In genomic region chr6:99604758-99605157, GRCm38 (mm10) we compare ENCODE assay signal across 8 mouse cellular contexts.
DNase-seq lines count a peak whose midpoint lies in the region; ATAC-seq and TF ChIP-seq lines count a peak whose summit lies in the region.
"Had no signal": no experiment of that assay in that cellular context is flagged by ENCODE, and none has a peak within 500 bp of the region (broad histone marks: within the 10 kb centered on the region; RNA-seq: fewer than 3 reads in every experiment).

No protein-coding gene starts in this region.

- H3K4me3 ChIP-seq in heart, postnatal 0 days (ENCODE audit: low read depth, low read length), result no peak overlapping the region
- H3K4me3 ChIP-seq in heart, embryonic 12.5 days, result no peak overlapping the region
- no peak overlapping the region for H3K4me3 ChIP-seq in midbrain, postnatal 0 days (ENCODE audit: low read depth, low read length)
- H3K4me3 ChIP-seq in midbrain, embryonic 11.5 days (ENCODE audit: low read depth, low read length), result no peak overlapping the region
- no peak overlapping the region for H3K4me3 ChIP-seq in limb, embryonic 14.5 days (replicated peaks; ENCODE audit: low read length)
- no peak overlapping the region for H3K4me3 ChIP-seq in liver, embryonic 11.5 days (ENCODE audit: low read depth, low read length)

- no peak for TF ChIP-seq EP300 in heart, postnatal 0 days (IDR thresholded peaks at IDR 0.05; ENCODE audit: low read depth)

- H3K27ac ChIP-seq in heart, postnatal 0 days (ENCODE audit: low read depth), result no peak overlapping the region
- H3K27ac ChIP-seq in heart, embryonic 12.5 days (ENCODE audit: poor library complexity, severe bottlenecking), result no peak overlapping the region
- H3K27ac ChIP-seq in midbrain, postnatal 0 days (ENCODE audit: low read depth, low read length), result no peak overlapping the region
- H3K27ac ChIP-seq in midbrain, embryonic 11.5 days (ENCODE audit: low read depth, low read length), result no peak overlapping the region
- H3K27ac ChIP-seq in limb, embryonic 14.5 days (replicated peaks; ENCODE audit: low read depth, low read length), result no peak overlapping the region
- no peak overlapping the region for H3K27ac ChIP-seq in liver, embryonic 11.5 days (ENCODE audit: low read depth, low read length)

- 35% methylated on average over 2 of the region's 2 CpGs for WGBS in heart, postnatal 0 days
- WGBS in heart, embryonic 12.5 days, result 63% methylated on average over 2 of the region's 2 CpGs
- WGBS in midbrain, postnatal 0 days, result 78% methylated on average over 2 of the region's 2 CpGs
- 86% methylated on average over 2 of the region's 2 CpGs for WGBS in midbrain, embryonic 11.5 days
- WGBS in limb, embryonic 14.5 days, result 38% methylated on average over 2 of the region's 2 CpGs
- 61% methylated on average over 2 of the region's 2 CpGs for WGBS in liver, embryonic 11.5 days

- no peak overlapping the region for H3K4me2 ChIP-seq in heart, postnatal 0 days (ENCODE audit: low read depth, low read length)
- no peak overlapping the region for H3K4me2 ChIP-seq in heart, embryonic 12.5 days
- no peak overlapping the region for H3K4me2 ChIP-seq in midbrain, postnatal 0 days (ENCODE audit: low read depth, low read length, poor library complexity, severe bottlenecking)
- no peak overlapping the region for H3K4me2 ChIP-seq in midbrain, embryonic 11.5 days
- H3K4me2 ChIP-seq in limb, embryonic 14.5 days (replicated peaks; ENCODE audit: low read depth, low read length, severe bottlenecking), result no peak overlapping the region
- no peak overlapping the region for H3K4me2 ChIP-seq in liver, embryonic 11.5 days

- no peaks in the 10 kb centered on the region for H3K9me3 ChIP-seq in heart, postnatal 0 days (replicated peaks; ENCODE audit: control insufficient read depth, low read length)
- no peaks in the 10 kb centered on the region for H3K9me3 ChIP-seq in heart, embryonic 12.5 days (replicated peaks)
- H3K9me3 ChIP-seq in midbrain, postnatal 0 days (ENCODE audit: low read length), result no peaks in the 10 kb centered on the region
- no peaks in the 10 kb centered on the region for H3K9me3 ChIP-seq in midbrain, embryonic 11.5 days (ENCODE audit: control insufficient read depth, low read length)
- no peaks in the 10 kb centered on the region for H3K9me3 ChIP-seq in limb, embryonic 14.5 days (ENCODE audit: control insufficient read depth, low read length)
- H3K9me3 ChIP-seq in liver, embryonic 11.5 days (ENCODE audit: control insufficient read depth, low read length), result no peaks in the 10 kb centered on the region

- H3K4me1 ChIP-seq in heart, postnatal 0 days (ENCODE audit: control insufficient read depth, insufficient read depth), result 0 out of 2 replicates have a peak, but pooled peaks cover 3% of the 10 kb centered on the region
- no peaks in the 10 kb centered on the region for H3K4me1 ChIP-seq in heart, embryonic 12.5 days (replicated peaks)
- no peaks in the 10 kb centered on the region for H3K4me1 ChIP-seq in midbrain, postnatal 0 days (ENCODE audit: insufficient read depth, low read length)
- peaks cover 2% of the 10 kb centered on the region for H3K4me1 ChIP-seq in midbrain, embryonic 11.5 days (ENCODE audit: control insufficient read depth, insufficient read depth, low read length)
- peaks cover 18% of the 10 kb centered on the region for H3K4me1 ChIP-seq in limb, embryonic 14.5 days (ENCODE audit: control insufficient read depth, insufficient read depth, low read length)
- H3K4me1 ChIP-seq in liver, embryonic 11.5 days (replicated peaks; ENCODE audit: control insufficient read depth, insufficient read depth, low read length), result no peaks in the 10 kb centered on the region

- TF ChIP-seq CTCF in heart, postnatal 0 days (IDR thresholded peaks at IDR 0.05; ENCODE audit: low read depth), result no peak
- no peak for TF ChIP-seq CTCF in midbrain, postnatal 0 days (IDR thresholded peaks at IDR 0.05)

- H3K36me3 ChIP-seq in heart, postnatal 0 days (replicated peaks; ENCODE audit: control insufficient read depth, insufficient read depth, low read length), result no peaks in the 10 kb centered on the region
- H3K36me3 ChIP-seq in heart, embryonic 12.5 days, result no peaks in the 10 kb centered on the region
- no peaks in the 10 kb centered on the region for H3K36me3 ChIP-seq in midbrain, postnatal 0 days (ENCODE audit: insufficient read depth, low read length)
- H3K36me3 ChIP-seq in midbrain, embryonic 11.5 days (ENCODE audit: control insufficient read depth, insufficient read depth, low read length), result no peaks in the 10 kb centered on the region
- H3K36me3 ChIP-seq in limb, embryonic 14.5 days (ENCODE audit: control insufficient read depth, insufficient read depth, low read length), result no peaks in the 10 kb centered on the region
- H3K36me3 ChIP-seq in liver, embryonic 11.5 days (ENCODE audit: control insufficient read depth, insufficient read depth, low read length), result no peaks in the 10 kb centered on the region

- H3K27me3 ChIP-seq in heart, postnatal 0 days (ENCODE audit: control insufficient read depth, insufficient read depth, low read length), result no peaks in the 10 kb centered on the region
- 0 out of 2 replicates have a peak, but pooled peaks cover 4% of the 10 kb centered on the region for H3K27me3 ChIP-seq in heart, embryonic 12.5 days (replicated peaks)
- no peaks in the 10 kb centered on the region for H3K27me3 ChIP-seq in midbrain, postnatal 0 days (ENCODE audit: insufficient read depth, low read length)
- H3K27me3 ChIP-seq in midbrain, embryonic 11.5 days (ENCODE audit: control insufficient read depth, insufficient read depth, low read length), result no peaks in the 10 kb centered on the region
- H3K27me3 ChIP-seq in limb, embryonic 14.5 days (ENCODE audit: control insufficient read depth, insufficient read depth, low read length), result no peaks in the 10 kb centered on the region
- no peaks in the 10 kb centered on the region for H3K27me3 ChIP-seq in liver, embryonic 11.5 days (replicated peaks; ENCODE audit: control insufficient read depth, insufficient read depth, low read length)

- TF ChIP-seq POLR2A in limb, embryonic 14.5 days (IDR thresholded peaks at IDR 0.05; ENCODE audit: borderline replicate concordance, extremely low read depth, insufficient read depth, insufficient read length), result no peak

- ATAC-seq in heart, postnatal 0 days (ENCODE audit: insufficient read depth, low read depth), result peak; percentile 68
- ATAC-seq in heart, embryonic 12.5 days (ENCODE audit: insufficient number of reproducible peaks, low FRiP score), result no peak; the same call in 1 of the 2 replicates
- no peak for ATAC-seq in midbrain, postnatal 0 days (ENCODE audit: low FRiP score)
- ATAC-seq in midbrain, embryonic 11.5 days (ENCODE audit: low FRiP score), result no peak
- peak; percentile 64 for ATAC-seq in limb, embryonic 14.5 days (ENCODE audit: low FRiP score, low read depth)
- ATAC-seq in liver, embryonic 11.5 days (replicated peaks; ENCODE audit: low FRiP score), result no peak

- DNase-seq in heart, postnatal 0 days (ENCODE audit: low spot score), result peak; percentile 57
- peak; percentile 60 for DNase-seq in midbrain, postnatal 0 days (ENCODE audit: low spot score)
- DNase-seq in midbrain, embryonic 11.5 days (ENCODE audit: low spot score, missing footprints), result no peak
- peak; percentile 84 for DNase-seq in limb, embryonic 14.5 days (ENCODE audit: low spot score)
- DNase-seq in lung, postnatal 4 days, result peak; percentile 37 to 63
- no peak for DNase-seq in liver, embryonic 11.5 days (ENCODE audit: low spot score)
- DNase-seq: spleen, adult 18-20 months had no signal

- no peak overlapping the region for H3K9ac ChIP-seq in heart, postnatal 0 days (replicated peaks; ENCODE audit: low read depth, low read length)
- H3K9ac ChIP-seq in heart, embryonic 12.5 days, result no peak overlapping the region
- no peak overlapping the region for H3K9ac ChIP-seq in midbrain, postnatal 0 days (replicated peaks; ENCODE audit: low read length, poor library complexity, severe bottlenecking)
- no peak overlapping the region for H3K9ac ChIP-seq in midbrain, embryonic 11.5 days (ENCODE audit: low read length)
- no peak overlapping the region for H3K9ac ChIP-seq in limb, embryonic 14.5 days (ENCODE audit: low read depth, low read length, severe bottlenecking)
- H3K9ac ChIP-seq in liver, embryonic 11.5 days (ENCODE audit: low read depth, low read length), result no peak overlapping the region

Comparison
In these comparisons a context has a peak if more than half of its experiments do, and no peak if none do; other contexts are left out.
1. ATAC-seq: peak in heart, postnatal 0 days (single experiment) and limb, embryonic 14.5 days (single experiment); none in heart, embryonic 12.5 days (single experiment), midbrain, postnatal 0 days (single experiment), midbrain, embryonic 11.5 days (single experiment) and liver, embryonic 11.5 days (single experiment).
2. DNase-seq: peak in heart, postnatal 0 days (single experiment), midbrain, postnatal 0 days (single experiment), limb, embryonic 14.5 days (single experiment) and lung, postnatal 4 days (2 of 2); none in midbrain, embryonic 11.5 days (single experiment) and liver, embryonic 11.5 days (single experiment).